Mouse (Mus musculus) lung, adult 2 months (tissue): ENCODE results near the gene Arglu1.
A peak's percentile ranks its signal among the peaks of the same experiment; 100 is the strongest.

ENCODE experiments used
- CTCF ChIP-seq: fragments of 200-500 bp; IDR thresholded peaks from 2 replicates; pipeline ENCODE4 v1.5.1; 2011; ENCODE audit warnings: mild to moderate bottlenecking, low read length, control low read depth; ENCODE audit not compliant: insufficient read depth
- POLR2A ChIP-seq: fragments of 200-500 bp; IDR thresholded peaks from 2 replicates; pipeline ENCODE4 v1.6.1; 2011; ENCODE audit warnings: low read depth, mild to moderate bottlenecking, control low read depth, low read length, borderline replicate concordance; ENCODE audit errors: extremely low read depth

- TF ChIP-seq POLR2A (peak; percentile 33; the same call in 1 of the 2 replicates), CTCF (peak; percentile 67)
Observed at GRCm38 (mm10) chr8:8658426-8659224, 31.7 kb downstream of the Arglu1 start.
